Mouse (Mus musculus): Measurements from ENCODE around the gene Stx6.
A peak's percentile ranks its signal among the peaks of the same experiment; 100 is the strongest.

The Stx6 gene

GRCm38 (mm10) chr1:155235641-155236040, 77.1 kb downstream of the Stx6 start:
- DNase-seq (ENCODE audit: low spot score) = no peak

GRCm38 (mm10) chr1:155236306-155237024, 78.0 kb downstream of the Stx6 start:
- peak; percentile 49 for DNase-seq (ENCODE audit: low spot score)

DNA sequence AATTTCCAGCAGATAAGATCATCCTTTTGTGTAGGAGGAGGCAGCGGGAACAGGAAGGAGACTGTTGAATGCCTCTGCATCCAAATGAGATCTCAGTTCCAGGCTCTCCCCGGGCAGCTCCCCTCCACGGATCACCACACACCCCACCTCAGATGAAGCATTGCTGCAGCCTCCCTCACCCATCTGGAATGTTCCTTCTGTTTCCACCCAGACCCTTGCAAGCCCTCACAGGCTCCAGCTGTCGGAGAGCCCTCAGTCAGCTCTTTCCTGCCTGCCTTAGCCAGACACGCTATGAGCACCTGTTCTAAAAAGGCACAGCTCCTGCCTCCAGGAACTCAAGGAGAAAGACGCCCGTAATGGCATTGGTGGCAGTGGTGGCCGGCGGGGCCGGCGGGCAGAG, 78.9 kb downstream of the Stx6 start:
- no peak for DNase-seq (ENCODE audit: low spot score)

DNA sequence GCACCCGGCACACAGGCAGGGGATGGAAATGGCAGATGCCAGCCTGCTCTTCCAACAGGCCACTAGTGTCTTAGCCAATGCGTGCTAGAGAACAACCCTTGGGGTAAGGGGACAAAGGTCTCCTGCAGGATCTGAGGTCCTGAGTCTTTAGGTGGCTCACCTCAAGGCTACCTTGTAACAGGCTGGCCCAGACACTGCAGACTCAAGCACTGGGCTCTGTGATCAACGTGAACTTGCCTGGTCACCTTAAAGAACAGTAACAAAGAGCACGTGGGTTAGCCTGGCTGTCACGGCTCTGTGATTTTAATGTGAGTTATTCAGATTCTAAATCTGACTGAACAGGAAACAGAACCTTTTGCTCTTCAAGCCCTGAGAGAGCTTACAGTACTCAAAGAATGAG, 79.6 kb downstream of the Stx6 start:
- DNase-seq (ENCODE audit: low spot score) = no peak

GRCm38 (mm10) chr1:155239169-155239568, 80.7 kb downstream of the Stx6 start:
- DNase-seq (ENCODE audit: low spot score) = no peak

GRCm38 (mm10) chr1:155239962-155240717, 81.6 kb downstream of the Stx6 start:
- no peak for DNase-seq (ENCODE audit: low spot score)

- DNase-seq (ENCODE audit: low spot score) = peak; percentile 57
These were observed 83.4 kb downstream of the Stx6 start for GRCm38 (mm10) chr1:155241701-155242487.

- no peak for DNase-seq (ENCODE audit: low spot score)
These were observed 83.9 kb downstream of the Stx6 start for GRCm38 (mm10) chr1:155242488-155242745.

- peak; percentile 79 for DNase-seq (ENCODE audit: low spot score)
These were observed 85.6 kb downstream of the Stx6 start, which contains the start of gene BC034090 for GRCm38 (mm10) chr1:155243797-155244770. TSS of gene BC034090 (minus strand) at chr1:155244444.

DNA sequence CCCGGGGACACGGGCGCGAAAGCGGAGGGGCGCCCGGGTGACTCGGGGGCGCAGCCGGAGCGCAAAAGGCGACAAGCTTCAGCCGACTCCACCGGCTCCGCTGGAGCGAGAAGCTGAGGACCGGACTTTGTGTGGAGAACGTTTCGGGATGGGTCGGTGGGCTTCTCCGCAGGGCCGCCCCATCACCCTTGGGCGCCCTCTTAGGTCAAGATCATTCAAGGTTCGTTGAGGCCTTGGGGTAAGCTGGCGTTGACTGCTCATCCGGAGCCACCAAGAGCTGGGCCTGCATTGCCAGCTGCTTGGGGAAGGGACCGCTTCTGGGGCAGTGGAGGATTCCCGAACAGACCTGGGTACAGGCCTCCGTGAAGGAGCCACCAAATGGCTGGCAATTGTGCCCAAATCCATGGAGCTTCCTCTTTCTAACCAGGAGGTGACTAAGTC, 86.3 kb downstream of the Stx6 start:
- DNase-seq (ENCODE audit: low spot score) = no peak

- DNase-seq (ENCODE audit: low spot score) = peak; percentile 41
These were observed 87.0 kb downstream of the Stx6 start for GRCm38 (mm10) chr1:155245516-155245915.

GRCm38 (mm10) chr1:155247441-155247840, 88.9 kb downstream of the Stx6 start:
- DNase-seq (ENCODE audit: low spot score) = no peak

DNA sequence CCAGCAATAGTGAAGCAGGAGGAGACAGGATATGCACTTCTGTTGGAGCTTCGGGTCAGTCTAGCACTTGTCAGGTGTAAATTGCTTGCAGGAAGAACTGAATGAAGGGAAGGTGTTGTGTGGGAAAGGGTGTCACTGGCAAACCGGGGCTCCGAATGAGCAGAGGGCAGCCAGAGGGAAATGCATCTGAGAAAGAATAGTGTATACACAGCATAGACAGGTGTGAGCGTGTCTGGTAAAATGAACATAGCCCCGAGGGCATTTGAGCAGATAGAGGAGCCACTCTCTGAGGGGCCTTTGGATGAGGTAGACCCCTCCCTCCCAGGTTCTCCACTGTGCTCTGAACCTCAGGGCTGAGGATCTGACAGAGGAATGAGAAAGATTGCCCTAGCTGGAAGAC, 89.5 kb downstream of the Stx6 start:
- peak; percentile 32 for DNase-seq (ENCODE audit: low spot score)

DNA sequence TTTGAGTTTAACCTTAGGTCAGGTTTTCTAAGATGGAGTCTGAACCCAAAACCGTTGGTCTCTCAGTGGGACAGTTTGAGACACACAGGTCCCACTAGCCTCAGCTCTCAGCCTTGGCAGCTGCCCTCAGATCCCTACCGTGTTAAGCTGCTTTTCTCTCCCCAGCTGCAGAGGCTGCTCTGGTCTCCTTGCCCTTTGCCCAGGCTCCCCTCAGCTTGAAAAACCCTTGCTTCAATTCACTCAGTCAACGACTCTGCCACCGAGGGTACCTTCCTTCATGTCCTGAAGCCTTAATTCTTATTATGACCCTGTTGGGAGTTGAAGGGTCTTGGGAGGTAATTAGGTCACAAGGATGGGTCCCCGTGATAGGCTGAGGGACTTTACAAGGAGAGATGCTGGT, 91.4 kb downstream of the Stx6 start:
- peak; percentile 29 for DNase-seq (ENCODE audit: low spot score)

- peak; percentile 35 for DNase-seq (ENCODE audit: low spot score)
These were observed 92.1 kb downstream of the Stx6 start for GRCm38 (mm10) chr1:155250531-155251135.

GRCm38 (mm10) chr1:155251596-155251995, 93.1 kb downstream of the Stx6 start:
- peak; percentile 32 for DNase-seq (ENCODE audit: low spot score)

GRCm38 (mm10) chr1:155252631-155253121, 94.2 kb downstream of the Stx6 start:
- peak; percentile 32 for DNase-seq (ENCODE audit: low spot score)

- peak; percentile 16 for DNase-seq (ENCODE audit: low spot score)
These were observed 94.6 kb downstream of the Stx6 start for GRCm38 (mm10) chr1:155253126-155253525.

DNA sequence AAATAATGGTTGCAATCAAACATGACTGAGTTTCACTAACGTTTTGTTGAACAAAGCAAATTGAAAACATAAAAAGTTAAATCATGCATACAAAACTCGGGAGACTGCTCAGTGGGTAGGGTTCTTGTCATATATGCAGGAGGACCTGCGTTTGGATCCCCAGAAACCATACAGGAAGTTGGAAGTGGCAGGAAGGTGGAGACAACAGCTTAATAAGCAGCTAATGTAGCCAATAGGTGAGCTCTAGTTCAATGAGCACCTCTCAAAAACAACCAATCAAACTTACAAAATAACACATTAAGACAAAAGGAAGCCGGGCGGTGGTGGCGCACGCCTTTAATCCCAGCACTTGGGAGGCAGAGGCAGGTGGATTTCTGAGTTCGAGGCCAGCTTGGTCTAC, 95.8 kb downstream of the Stx6 start:
- peak; percentile 16 for DNase-seq (ENCODE audit: low spot score)

Data from testis, postnatal 10 days (tissue).